Mouse (Mus musculus): Measurements from ENCODE around the gene Igdcc3. TPM values are rescaled to one million over a fixed set of nuclear protein-coding genes. Genes with fewer than 3 reads are reported as not detected.
"Not testable (repeated sequence)": the region's sequence is repeated elsewhere in the genome, so short reads cannot be mapped to it uniquely, and the experiment has no call there.

Gene Igdcc3
- polyA plus RNA-seq, 1 experiment from 2014 or later = 145 TPM

DNA sequence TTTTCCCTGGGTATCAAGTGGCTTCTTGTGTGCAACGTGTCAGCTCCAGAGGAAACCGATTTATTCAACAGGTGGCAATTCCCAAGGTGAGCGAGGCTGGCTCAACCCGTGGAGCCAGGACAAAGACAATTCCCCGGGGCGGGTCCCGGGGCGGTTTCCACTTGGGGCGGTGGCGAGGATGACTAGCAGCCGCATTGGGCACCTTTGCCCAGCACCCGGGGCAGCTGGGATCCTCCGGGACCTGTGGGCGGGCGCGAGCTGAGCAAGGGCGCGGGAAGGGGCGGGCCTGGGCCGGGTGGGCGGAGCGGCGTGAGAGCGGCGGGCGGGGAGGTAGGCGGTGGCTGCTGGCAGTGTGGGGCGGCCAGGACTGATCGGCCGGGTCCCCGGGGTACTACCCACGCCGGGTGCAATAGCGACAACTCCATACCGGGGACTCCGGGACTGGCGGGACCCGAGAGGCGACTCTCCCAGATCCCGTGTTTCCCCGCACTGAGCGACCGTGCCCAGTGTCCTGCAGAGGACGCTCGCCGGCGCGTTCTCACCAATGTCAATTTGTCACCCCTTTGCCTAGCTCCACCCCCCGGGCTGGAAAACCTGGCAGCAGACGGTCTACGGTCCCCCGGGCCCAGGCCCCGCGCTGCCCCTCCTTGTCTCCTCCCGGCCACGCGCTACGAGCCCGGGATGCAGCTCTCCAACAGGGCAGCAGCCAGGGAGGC is 73.9 kb downstream of the Igdcc3 start:
- Histone ChIP-seq H3K27ac (ENCODE audit: low read depth, low read length) (peak overlapping the region; percentile 78), H3K36me3 (ENCODE audit: control insufficient read depth, insufficient read depth, low read length) (no peaks in the 10 kb centered on the region), H3K9ac (ENCODE audit: low read length) (peak overlapping the region; percentile 84), H3K4me2 (peak overlapping the region; percentile 92), H3K9me3 (ENCODE audit: control insufficient read depth, low read length) (no peaks in the 10 kb centered on the region), H3K27me3 (ENCODE audit: control insufficient read depth, insufficient read depth, low read length) (no peaks in the 10 kb centered on the region), H3K4me1 (ENCODE audit: control insufficient read depth, insufficient read depth, low read length) (peaks cover 6% of the 10 kb centered on the region), H3K4me3 (ENCODE audit: low read depth, low read length) (peak overlapping the region; percentile 57)
- WGBS = under 1% methylated on average over 56 of the region's 59 CpGs
- ATAC-seq (ENCODE audit: low FRiP score) = peak; percentile 95
- peak; percentile 98 for DNase-seq (ENCODE audit: low spot score, missing footprints)

DNA sequence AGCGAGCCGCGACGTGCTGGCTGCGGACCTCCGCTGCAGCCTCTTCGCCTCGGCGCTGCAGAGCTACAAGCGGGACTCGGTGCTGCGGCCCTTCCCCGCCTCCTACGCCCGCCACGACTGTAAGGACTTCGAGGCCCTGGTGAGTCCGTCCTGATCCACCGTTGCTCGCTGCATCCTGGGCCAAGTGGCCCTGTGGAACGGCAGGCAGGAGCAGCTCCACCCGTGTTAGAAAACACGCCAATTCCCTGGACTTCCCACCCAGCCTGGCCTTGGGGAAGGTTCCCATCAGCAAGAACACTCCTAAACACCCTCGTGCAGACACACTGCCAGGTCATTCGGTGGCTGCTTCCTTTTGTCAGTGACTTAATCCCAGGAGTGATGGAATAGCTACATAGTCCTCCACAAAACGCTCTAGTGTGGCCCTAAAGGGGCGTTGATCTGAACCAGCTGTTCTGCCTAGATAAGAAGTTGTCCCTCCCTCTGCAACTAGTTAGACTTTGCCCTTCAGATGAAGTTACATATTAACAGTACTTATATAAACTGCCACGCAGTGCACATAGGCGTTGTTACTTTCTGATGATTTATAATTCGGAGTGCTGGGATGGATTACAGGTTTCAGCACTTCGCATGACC is 74.6 kb downstream of the Igdcc3 start:
- WGBS = 12% methylated on average over 31 of the region's 31 CpGs
- ATAC-seq (ENCODE audit: low FRiP score) = no peak
- Histone ChIP-seq H3K27me3 (ENCODE audit: control insufficient read depth, insufficient read depth, low read length) (no peaks in the 10 kb centered on the region), H3K4me3 (ENCODE audit: low read depth, low read length) (peak overlapping the region; percentile 57), H3K4me1 (ENCODE audit: control insufficient read depth, insufficient read depth, low read length) (peaks cover 6% of the 10 kb centered on the region), H3K9ac (ENCODE audit: low read length) (peak overlapping the region; percentile 84), H3K27ac (ENCODE audit: low read depth, low read length) (peak overlapping the region; percentile 78), H3K9me3 (ENCODE audit: control insufficient read depth, low read length) (no peaks in the 10 kb centered on the region), H3K36me3 (ENCODE audit: control insufficient read depth, insufficient read depth, low read length) (no peaks in the 10 kb centered on the region), H3K4me2 (peak overlapping the region; percentile 92)
- no peak for DNase-seq (ENCODE audit: low spot score, missing footprints)

DNA sequence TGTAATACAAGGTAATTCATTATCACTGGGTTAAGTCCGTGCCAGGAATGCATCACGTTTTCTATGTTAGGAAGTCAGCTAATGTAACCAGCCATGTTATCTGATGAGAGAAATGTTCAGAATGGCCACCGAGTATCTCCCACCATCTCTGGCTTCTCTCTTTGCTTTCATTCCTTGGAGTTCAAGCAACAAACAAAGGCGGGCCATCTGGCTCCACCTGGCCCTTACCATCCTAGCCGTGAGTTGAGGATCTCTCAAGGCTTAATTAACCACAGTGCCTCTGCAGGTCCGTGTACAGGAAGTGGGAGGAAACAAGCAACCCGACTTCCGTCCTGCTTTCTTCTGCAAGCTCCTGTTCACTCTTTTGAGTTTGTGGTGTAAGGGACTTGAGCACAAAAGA is 76.0 kb downstream of the Igdcc3 start:
- H3K27me3 ChIP-seq (ENCODE audit: control insufficient read depth, insufficient read depth, low read length) = no peaks in the 10 kb centered on the region
- H3K4me2 ChIP-seq = no peak overlapping the region
- H3K9ac ChIP-seq (ENCODE audit: low read length) = no peak overlapping the region
- H3K4me3 ChIP-seq (ENCODE audit: low read depth, low read length) = no peak overlapping the region
- DNase-seq (ENCODE audit: low spot score, missing footprints) = no peak
- H3K9me3 ChIP-seq (ENCODE audit: control insufficient read depth, low read length) = no peaks in the 10 kb centered on the region
- H3K27ac ChIP-seq (ENCODE audit: low read depth, low read length) = no peak overlapping the region
- peaks cover 6% of the 10 kb centered on the region for H3K4me1 ChIP-seq (ENCODE audit: control insufficient read depth, insufficient read depth, low read length)
- ATAC-seq (ENCODE audit: low FRiP score) = no peak
- 77% methylated on average over 8 of the region's 8 CpGs for WGBS
- H3K36me3 ChIP-seq (ENCODE audit: control insufficient read depth, insufficient read depth, low read length) = no peaks in the 10 kb centered on the region

DNA sequence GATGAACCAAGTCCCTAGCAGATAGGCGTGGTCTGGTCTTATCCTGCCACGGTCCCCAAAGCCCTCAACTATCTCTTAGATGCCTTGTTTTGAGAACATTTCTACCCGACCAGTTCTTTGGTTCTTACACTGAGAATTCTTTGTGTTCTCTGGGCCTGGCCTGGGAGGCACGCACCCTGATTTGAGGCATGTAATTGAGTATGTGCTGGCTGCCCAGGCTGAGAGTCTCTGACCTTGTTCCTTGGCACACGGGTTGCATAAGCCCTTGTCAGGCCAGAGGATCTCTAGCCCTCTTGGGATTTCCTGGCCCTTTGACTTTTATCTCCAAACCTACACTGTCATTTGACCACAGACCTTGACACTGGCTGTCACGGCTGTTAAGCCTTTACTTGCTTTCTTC is 76.7 kb downstream of the Igdcc3 start:
- no peak for DNase-seq (ENCODE audit: low spot score, missing footprints)
- no peak overlapping the region for H3K9ac ChIP-seq (ENCODE audit: low read length)
- WGBS = 69% methylated on average over 6 of the region's 6 CpGs

GRCm38 (mm10) chr9:65218916-65219315 is 77.9 kb downstream of the Igdcc3 start:
- H3K9ac ChIP-seq (ENCODE audit: low read length) = no peak overlapping the region
- no peak for DNase-seq (ENCODE audit: low spot score, missing footprints)
- no peak overlapping the region for H3K4me2 ChIP-seq
- H3K4me1 ChIP-seq (ENCODE audit: control insufficient read depth, insufficient read depth, low read length) = peaks cover 6% of the 10 kb centered on the region
- H3K9me3 ChIP-seq (ENCODE audit: control insufficient read depth, low read length) = no peaks in the 10 kb centered on the region
- no peaks in the 10 kb centered on the region for H3K36me3 ChIP-seq (ENCODE audit: control insufficient read depth, insufficient read depth, low read length)
- ATAC-seq (ENCODE audit: low FRiP score) = no peak
- no peaks in the 10 kb centered on the region for H3K27me3 ChIP-seq (ENCODE audit: control insufficient read depth, insufficient read depth, low read length)
- no peak overlapping the region for H3K4me3 ChIP-seq (ENCODE audit: low read depth, low read length)
- no peak overlapping the region for H3K27ac ChIP-seq (ENCODE audit: low read depth, low read length)
- 45% methylated on average over 1 of the region's 1 CpGs for WGBS

More for the DNA sequence above, 76.7 kb downstream of the Igdcc3 start:
- ATAC-seq (ENCODE audit: low FRiP score) = no peak
- Histone ChIP-seq H3K4me2 (no peak overlapping the region), H3K27ac (ENCODE audit: low read depth, low read length) (no peak overlapping the region), H3K4me1 (ENCODE audit: control insufficient read depth, insufficient read depth, low read length) (peaks cover 6% of the 10 kb centered on the region), H3K27me3 (ENCODE audit: control insufficient read depth, insufficient read depth, low read length) (no peaks in the 10 kb centered on the region), H3K36me3 (ENCODE audit: control insufficient read depth, insufficient read depth, low read length) (no peaks in the 10 kb centered on the region), H3K9me3 (ENCODE audit: control insufficient read depth, low read length) (no peaks in the 10 kb centered on the region), H3K4me3 (ENCODE audit: low read depth, low read length) (no peak overlapping the region)

DNA sequence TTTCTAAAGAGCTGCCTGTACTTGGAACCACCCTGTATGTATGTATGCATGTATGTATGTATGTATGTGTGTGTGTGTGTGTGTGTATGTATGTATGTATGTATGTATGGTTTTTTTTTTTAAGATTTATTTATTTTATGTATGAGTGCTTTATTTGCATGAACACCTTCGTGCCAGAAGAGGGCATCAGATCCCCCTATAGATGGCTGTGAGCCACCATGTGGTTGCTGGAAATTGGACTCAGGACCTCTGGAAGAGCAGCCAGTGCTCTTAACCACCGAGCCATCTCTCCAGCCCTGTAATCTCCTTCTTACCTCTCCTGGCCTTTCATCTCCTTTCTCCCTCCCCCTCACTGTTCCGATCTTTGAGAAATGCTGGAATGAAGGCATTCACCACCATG is 79.4 kb downstream of the Igdcc3 start:
- H3K27me3 ChIP-seq (ENCODE audit: control insufficient read depth, insufficient read depth, low read length); ATAC-seq (ENCODE audit: low FRiP score): not testable (repeated sequence)
- whole genome bisulfite sequencing = 51% methylated on average over 3 of the region's 3 CpGs

GRCm38 (mm10) chr9:65223927-65224326 is 82.9 kb downstream of the Igdcc3 start:
- WGBS = 86% methylated on average over 6 of the region's 6 CpGs
- Histone ChIP-seq H3K4me2 (no peak overlapping the region), H3K36me3 (ENCODE audit: control insufficient read depth, insufficient read depth, low read length) (no peaks in the 10 kb centered on the region), H3K27me3 (ENCODE audit: control insufficient read depth, insufficient read depth, low read length) (no peaks in the 10 kb centered on the region), H3K9ac (ENCODE audit: low read length) (no peak overlapping the region), H3K27ac (ENCODE audit: low read depth, low read length) (no peak overlapping the region), H3K4me1 (ENCODE audit: control insufficient read depth, insufficient read depth, low read length) (no peaks in the 10 kb centered on the region), H3K9me3 (ENCODE audit: control insufficient read depth, low read length) (no peaks in the 10 kb centered on the region), H3K4me3 (ENCODE audit: low read depth, low read length) (no peak overlapping the region)
- ATAC-seq (ENCODE audit: low FRiP score) = no peak
- DNase-seq (ENCODE audit: low spot score, missing footprints) = no peak

More for the DNA sequence above, 79.4 kb downstream of the Igdcc3 start:
- not testable (repeated sequence) for H3K9me3 ChIP-seq (ENCODE audit: control insufficient read depth, low read length); H3K4me3 ChIP-seq (ENCODE audit: low read depth, low read length); H3K4me2 ChIP-seq; H3K4me1 ChIP-seq (ENCODE audit: control insufficient read depth, insufficient read depth, low read length); DNase-seq (ENCODE audit: low spot score, missing footprints); H3K27ac ChIP-seq (ENCODE audit: low read depth, low read length); H3K36me3 ChIP-seq (ENCODE audit: control insufficient read depth, insufficient read depth, low read length); H3K9ac ChIP-seq (ENCODE audit: low read length)

DNA sequence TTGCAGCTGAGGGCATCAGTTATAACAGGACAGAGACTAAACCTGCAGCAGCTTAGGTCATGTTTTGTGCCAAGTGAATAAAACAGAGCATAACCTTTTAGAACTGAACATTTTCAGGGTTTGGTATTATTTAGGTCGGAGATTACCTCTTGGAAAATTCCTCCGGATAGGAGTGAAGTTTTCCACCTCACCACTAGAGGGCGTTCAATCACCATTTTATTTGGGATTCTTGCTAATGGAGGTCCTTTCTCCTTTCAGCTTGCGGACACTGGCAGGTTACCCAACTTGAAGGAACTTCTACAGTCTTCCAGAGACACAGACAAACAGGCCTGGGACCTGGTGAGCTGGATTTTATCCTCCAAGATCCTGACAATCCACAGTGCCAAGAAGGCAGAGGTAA is 84.8 kb downstream of the Igdcc3 start:
- Histone ChIP-seq H3K27ac (ENCODE audit: low read depth, low read length) (no peak overlapping the region), H3K27me3 (ENCODE audit: control insufficient read depth, insufficient read depth, low read length) (no peaks in the 10 kb centered on the region), H3K9me3 (ENCODE audit: control insufficient read depth, low read length) (no peaks in the 10 kb centered on the region), H3K9ac (ENCODE audit: low read length) (no peak overlapping the region), H3K4me2 (no peak overlapping the region), H3K4me3 (ENCODE audit: low read depth, low read length) (no peak overlapping the region), H3K36me3 (ENCODE audit: control insufficient read depth, insufficient read depth, low read length) (no peaks in the 10 kb centered on the region), H3K4me1 (ENCODE audit: control insufficient read depth, insufficient read depth, low read length) (no peaks in the 10 kb centered on the region)
- DNase-seq (ENCODE audit: low spot score, missing footprints) = peak; percentile 87
- 31% methylated on average over 4 of the region's 4 CpGs for WGBS
- no peak for ATAC-seq (ENCODE audit: low FRiP score)

- Histone ChIP-seq H3K9me3 (ENCODE audit: control insufficient read depth, low read length) (no peaks in the 10 kb centered on the region), H3K9ac (ENCODE audit: low read length) (no peak overlapping the region), H3K27me3 (ENCODE audit: control insufficient read depth, insufficient read depth, low read length) (no peaks in the 10 kb centered on the region), H3K4me1 (ENCODE audit: control insufficient read depth, insufficient read depth, low read length) (no peaks in the 10 kb centered on the region), H3K36me3 (ENCODE audit: control insufficient read depth, insufficient read depth, low read length) (no peaks in the 10 kb centered on the region), H3K4me2 (no peak overlapping the region), H3K4me3 (ENCODE audit: low read depth, low read length) (no peak overlapping the region), H3K27ac (ENCODE audit: low read depth, low read length) (no peak overlapping the region)
- no peak for ATAC-seq (ENCODE audit: low FRiP score)
- DNase-seq (ENCODE audit: low spot score, missing footprints) = no peak
- WGBS = 73% methylated on average over 6 of the region's 6 CpGs
These were observed 89.3 kb downstream of the Igdcc3 start for GRCm38 (mm10) chr9:65230250-65230649.

All from midbrain, embryonic 11.5 days (tissue).